Mouse (Mus musculus) liver, adult 2 months (tissue): Measurements from ENCODE around the gene Pou1f1. TPM values are rescaled to one million over a fixed set of nuclear protein-coding genes. Genes with fewer than 3 reads are reported as not detected.

ENCODE experiments used
- DNase-seq: peaks from one replicate; pipeline ENCODE4 v3.0.0-alpha.2; 2011; ENCODE audit warnings: low read depth, low spot score; ENCODE audit errors: extremely low read depth
- H3K27ac ChIP-seq: fragments of 200-500 bp; replicated peaks from 2 replicates; pipeline ENCODE4 v1.5.1; 2012; ENCODE audit warnings: low read depth, mild to moderate bottlenecking, control low read depth, inconsistent platforms, low read length; ENCODE audit not compliant: insufficient read depth
- H3K27me3 ChIP-seq: fragments of 200-500 bp; 2 replicates; pipeline ENCODE4 v1.6.1; 2012; ENCODE audit warnings: mild to moderate bottlenecking, moderate library complexity, low read length, inconsistent platforms; ENCODE audit not compliant: control insufficient read depth, insufficient read depth
- H3K36me3 ChIP-seq: fragments of 200-500 bp; 2 replicates; pipeline ENCODE4 v1.6.1; 2012; ENCODE audit warnings: low read length, inconsistent platforms; ENCODE audit not compliant: control insufficient read depth, insufficient read depth
- H3K4me1 ChIP-seq: fragments of 200-500 bp; 2 replicates; pipeline ENCODE4 v1.6.1; 2011; ENCODE audit warnings: low read length; ENCODE audit not compliant: control insufficient read depth, insufficient read depth
- H3K4me3 ChIP-seq: fragments of 200-500 bp; 2 replicates; pipeline ENCODE4 v1.5.1; 2011; ENCODE audit warnings: low read depth, mild to moderate bottlenecking, control low read depth, low read length, moderate library complexity; ENCODE audit not compliant: insufficient read depth
- H3K79me2 ChIP-seq: fragments of 200-500 bp; 2 replicates; pipeline ENCODE4 v1.6.1; 2012; ENCODE audit warnings: inconsistent platforms, mild to moderate bottlenecking, low read length, moderate library complexity; ENCODE audit not compliant: control insufficient read depth, insufficient read depth
- H3K9ac ChIP-seq: fragments of 200-500 bp; 2 replicates; pipeline ENCODE4 v1.6.1; 2012; ENCODE audit warnings: low read depth, mild to moderate bottlenecking, control low read depth, inconsistent platforms, low read length
- CTCF ChIP-seq: fragments of 200-500 bp; IDR thresholded peaks from 2 replicates; pipeline ENCODE4 v1.5.1; 2011; ENCODE audit warnings: low read depth, low read length, control low read depth
- POLR2A ChIP-seq: fragments of 200-500 bp; IDR thresholded peaks from 2 replicates; pipeline ENCODE4 v1.6.1; 2011; ENCODE audit warnings: low read length, control low read depth; ENCODE audit not compliant: insufficient read depth; ENCODE audit errors: extremely low read depth
- whole genome bisulfite sequencing: fragments of 180-500 bp; shearing (Covaris S2); methylation state at CpG from one replicate; pipeline ENCODE4 v1.1.7; 2018; 5-methylcytosine and 5-hydroxymethylcytosine counted together
- polyA plus RNA-seq: library from polyadenylated mRNA; depleted of rRNA; stranded (reverse); fragments of >200 nt; gene quantifications from 2 replicates; pipeline ENCODE4 v1.2.3, GENCODE M21; 2012; rRNA removed
- total RNA-seq: library from RNA; depleted of rRNA; stranded (reverse); fragments of >200 nt; gene quantifications from 2 replicates; pipeline ENCODE4 v1.2.3, GENCODE M21; 2014; rRNA removed

Gene Pou1f1
- total and polyA plus RNA-seq, 2 experiments, result not detected

- WGBS, result 78% methylated on average over 4 of the region's 4 CpGs
- Histone ChIP-seq H3K4me3 (no peak overlapping the region), H3K79me2 (no peaks in the 10 kb centered on the region), H3K36me3 (no peaks in the 10 kb centered on the region), H3K27ac (no peak overlapping the region), H3K4me1 (no peaks in the 10 kb centered on the region), H3K27me3 (no peaks in the 10 kb centered on the region), H3K9ac (no peak overlapping the region)
- no peak for TF ChIP-seq CTCF
- TF ChIP-seq POLR2A, result no peak
- no peak for DNase-seq
Measured at GRCm38 (mm10) chr16:65568853-65569252, 48.5 kb downstream of the Pou1f1 start.

- H3K79me2 ChIP-seq, result no peaks in the 10 kb centered on the region
- no peak overlapping the region for H3K27ac ChIP-seq
- no peak overlapping the region for H3K9ac ChIP-seq
- H3K27me3 ChIP-seq, result no peaks in the 10 kb centered on the region
- no peaks in the 10 kb centered on the region for H3K4me1 ChIP-seq
- TF ChIP-seq POLR2A (no peak), CTCF (no peak)
- H3K36me3 ChIP-seq, result no peaks in the 10 kb centered on the region
- no peak for DNase-seq
- WGBS, result 51% methylated on average over 6 of the region's 6 CpGs
- no peak overlapping the region for H3K4me3 ChIP-seq
Measured at GRCm38 (mm10) chr16:65577298-65578029, 57.2 kb downstream of the Pou1f1 start.

Other genes with a start within 250 kb of the Pou1f1 start
- gene Chmp2b, start 42.2 kb downstream of the Pou1f1 start, total RNA-seq, result 19.1 and 20.6 TPM in 2 replicates
- 8.5 and 10.5 TPM in 2 replicates for gene Chmp2b, start 42.2 kb downstream of the Pou1f1 start, polyA plus RNA-seq